Mouse (Mus musculus) inflammation-experienced regulatory T-cells, adult 16 weeks (primary cell): ENCODE results near the gene Pigp. TPM values are rescaled to one million over a fixed set of nuclear protein-coding genes. Genes with fewer than 3 reads are reported as not detected.

Experiments used
- polyA plus RNA-seq: library from polyadenylated mRNA; unstranded; fragments of 100-300 nt; shearing (Covaris generic); gene quantifications from one replicate; pipeline ENCODE4 v1.2.1, GENCODE M21; 2017

The Pigp gene
- polyA plus RNA-seq, result 101 TPM

DNA sequence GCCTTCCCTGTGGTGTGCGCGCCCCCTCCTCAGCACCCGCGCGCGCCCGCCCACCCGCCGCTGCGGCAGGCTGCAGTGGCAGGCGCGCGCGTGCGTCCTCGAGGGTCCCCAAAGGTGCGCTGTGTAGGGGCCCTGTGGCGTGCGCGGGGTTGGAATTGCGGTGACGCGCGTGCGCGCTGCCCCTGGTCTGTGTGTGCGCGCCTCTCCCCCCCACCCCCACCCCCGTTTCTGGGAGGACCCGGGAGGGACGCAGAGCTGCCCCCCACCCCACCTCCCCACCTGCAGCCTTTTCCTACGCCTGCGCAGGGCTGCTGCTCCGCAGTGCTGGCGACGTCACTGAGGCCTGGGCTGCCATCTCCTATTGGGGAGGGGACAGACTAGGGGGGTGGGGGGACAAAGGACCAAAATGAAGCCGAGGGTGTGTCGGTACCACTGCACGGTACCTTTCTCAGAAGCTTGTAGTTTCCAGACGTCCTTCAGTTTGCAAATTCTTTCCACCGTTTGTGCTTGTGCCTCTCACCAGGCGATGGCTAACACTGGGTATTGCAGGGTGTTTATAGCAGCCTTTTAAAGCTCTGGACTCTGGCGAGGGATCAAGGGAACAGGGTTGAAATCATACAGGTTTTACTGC lies at the start of gene Pigp:
TSS of gene Pigp (minus strand) at position 542 of the 631 bp plus-strand sequence.

DNA sequence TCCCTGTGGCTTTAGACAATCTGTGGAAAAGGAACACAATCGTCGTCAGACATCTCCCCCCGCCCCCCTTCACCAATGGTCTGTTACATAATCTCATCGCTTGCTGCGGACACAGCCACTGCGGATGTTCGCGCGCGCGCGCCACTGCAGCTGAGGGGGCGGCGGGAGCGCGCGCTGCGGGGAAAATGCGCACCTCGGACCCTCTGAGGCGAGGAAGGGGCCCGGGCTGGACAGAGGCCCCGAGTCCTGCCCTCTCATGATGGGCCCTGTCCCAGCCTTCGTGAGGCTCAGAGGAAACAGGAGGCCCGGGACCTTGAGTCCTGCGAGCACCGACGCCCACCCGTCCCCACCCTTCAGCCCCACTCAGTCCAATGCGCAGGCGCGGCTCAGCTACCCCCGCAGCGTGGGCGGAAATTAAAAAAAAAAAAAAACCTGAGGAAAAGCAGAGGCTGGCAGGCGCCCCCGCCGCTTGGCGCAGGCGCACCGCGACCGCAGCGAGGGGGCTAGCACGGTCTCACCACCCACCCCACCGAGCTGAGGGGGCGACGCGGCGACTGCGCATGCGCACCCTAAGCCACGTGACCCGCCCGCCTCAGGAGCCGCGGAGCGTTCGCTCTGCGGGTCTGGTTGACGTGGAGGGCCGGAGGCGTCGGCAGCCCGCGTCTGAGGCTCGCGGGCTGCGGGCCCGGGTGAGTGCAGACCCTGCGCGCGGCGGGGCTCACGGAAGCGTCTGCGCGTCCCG lies 1.3 kb downstream of the Pigp start, which contains the start of gene Ttc3:
TSS of gene Ttc3 (plus strand) at position 446 of the 742 bp plus-strand sequence.

DNA sequence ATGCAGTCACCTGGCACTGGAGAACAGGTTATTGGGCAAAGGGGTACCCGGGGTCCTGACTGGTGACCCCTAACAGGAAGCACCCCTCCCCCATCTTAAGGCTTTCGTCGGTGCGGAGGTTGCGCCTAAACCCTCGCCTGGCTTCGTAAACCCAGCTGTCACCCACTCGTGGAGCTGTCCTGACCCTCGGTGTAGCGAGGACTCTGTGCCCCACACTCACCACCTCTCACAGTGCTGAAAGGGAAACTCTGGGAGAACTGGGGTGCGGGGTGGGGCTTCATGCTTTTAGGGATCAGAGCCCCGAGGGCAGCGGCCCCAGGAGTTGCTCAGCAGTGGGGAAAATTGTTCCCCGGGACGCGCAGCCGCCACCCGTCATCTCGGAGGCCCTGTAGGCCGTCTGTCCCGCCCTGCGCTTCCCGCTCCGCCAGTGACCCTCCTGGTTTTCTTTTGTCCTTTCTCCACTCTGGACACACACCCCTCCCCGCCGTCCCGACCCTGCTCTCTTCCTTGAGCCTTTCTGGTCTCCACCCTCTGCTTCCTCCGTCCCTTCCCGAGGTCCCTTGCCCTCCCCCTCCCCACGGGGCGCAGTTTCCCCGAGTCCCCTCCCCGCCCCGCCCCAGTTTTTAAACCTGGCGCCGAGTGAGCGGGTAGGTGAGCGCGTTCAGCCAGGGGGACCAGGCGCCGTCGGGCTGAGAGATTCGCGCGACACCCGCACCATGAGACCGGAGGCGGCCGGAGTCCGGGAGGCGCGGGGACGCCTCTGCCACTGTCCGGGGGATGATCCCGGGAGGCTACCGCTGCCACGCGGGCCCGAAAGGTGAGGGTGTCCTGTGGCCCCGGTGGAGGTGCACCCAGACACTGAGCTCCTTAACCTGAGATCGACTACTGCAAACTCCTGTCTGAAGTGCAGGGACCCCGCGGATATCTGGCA lies 43.6 kb downstream of the Pigp start, which contains the start of gene Ripply3:
TSS of gene Ripply3 (plus strand) at position 640 of the 931 bp plus-strand sequence.

DNA sequence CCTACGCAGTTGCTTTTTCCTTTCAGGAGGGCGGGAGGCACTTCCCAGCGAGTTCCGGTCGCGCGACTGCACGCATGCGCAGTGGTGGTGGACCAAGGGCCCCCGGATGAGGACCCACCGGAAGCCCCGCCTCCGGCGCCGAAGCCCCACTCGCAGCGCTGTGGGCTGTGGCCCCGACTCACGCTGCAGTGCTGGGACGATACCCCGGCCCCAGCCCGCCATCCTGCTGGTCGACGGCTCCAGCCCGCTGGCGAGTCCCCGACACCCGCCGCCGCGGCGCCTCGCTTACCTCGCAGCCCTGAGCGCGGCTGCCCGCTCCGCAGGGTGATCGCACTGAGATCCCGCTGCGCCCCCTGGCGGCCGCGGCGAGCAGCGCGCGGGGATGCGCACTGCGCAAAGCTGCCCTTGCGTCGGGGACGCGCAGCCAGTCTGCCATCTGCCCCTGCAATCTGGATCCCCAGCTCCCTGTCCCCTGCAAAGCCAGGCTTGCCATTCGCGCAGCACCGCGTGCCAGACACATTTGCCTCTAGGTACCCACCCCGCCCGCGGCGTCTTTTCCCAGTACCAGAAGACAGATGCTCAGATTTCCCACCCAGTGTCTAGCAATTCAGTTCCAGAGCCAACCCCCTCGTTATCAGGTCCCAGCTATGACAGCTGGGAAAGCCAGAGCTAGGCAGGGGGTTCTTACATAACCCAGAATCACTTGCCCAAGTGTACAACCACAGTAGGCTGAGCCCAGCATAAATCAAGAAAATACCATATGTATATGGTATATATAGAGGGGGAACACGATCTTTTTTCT lies 58.2 kb downstream of the Pigp start, which contains the start of gene Hlcs:
TSS of gene Hlcs (minus strand) at position 343 of the 802 bp plus-strand sequence.

Other genes starting within 250 kb of the Pigp start
- 8.7 TPM for gene Hlcs, start 58.3 kb downstream of the Pigp start, polyA plus RNA-seq
- gene Ripply3, start 43.4 kb downstream of the Pigp start, polyA plus RNA-seq, result 1.1 TPM
- gene Ttc3, start 1.2 kb downstream of the Pigp start, polyA plus RNA-seq, result 86.2 TPM
- 96.0 TPM for gene Vps26c, start 155.0 kb upstream of the Pigp start, polyA plus RNA-seq
- gene Dyrk1a, start 198.2 kb upstream of the Pigp start, polyA plus RNA-seq, result 8.6 TPM